Mouse (Mus musculus) bone marrow macrophage, adult 2 months (primary cell): Measurements from ENCODE around the gene Ndst4.

Experiments
- CTCF ChIP-seq: IDR thresholded peaks from 2 replicates; pipeline ENCODE4 v1.5.1; 2012; ENCODE audit warnings: low read depth, mild to moderate bottlenecking, low read length, moderate library complexity
- POLR2A ChIP-seq: IDR thresholded peaks from 2 replicates; pipeline ENCODE4 v1.6.1; 2012; ENCODE audit warnings: mild to moderate bottlenecking, low read depth, low read length, borderline replicate concordance

- TF ChIP-seq CTCF: no peak
- TF ChIP-seq POLR2A: no peak
Observed at GRCm38 (mm10) chr3:125683460-125684230, 279.8 kb downstream of the Ndst4 start.
